ENCODE assay signal across 8 mouse cellular contexts in the genomic region with DNA sequence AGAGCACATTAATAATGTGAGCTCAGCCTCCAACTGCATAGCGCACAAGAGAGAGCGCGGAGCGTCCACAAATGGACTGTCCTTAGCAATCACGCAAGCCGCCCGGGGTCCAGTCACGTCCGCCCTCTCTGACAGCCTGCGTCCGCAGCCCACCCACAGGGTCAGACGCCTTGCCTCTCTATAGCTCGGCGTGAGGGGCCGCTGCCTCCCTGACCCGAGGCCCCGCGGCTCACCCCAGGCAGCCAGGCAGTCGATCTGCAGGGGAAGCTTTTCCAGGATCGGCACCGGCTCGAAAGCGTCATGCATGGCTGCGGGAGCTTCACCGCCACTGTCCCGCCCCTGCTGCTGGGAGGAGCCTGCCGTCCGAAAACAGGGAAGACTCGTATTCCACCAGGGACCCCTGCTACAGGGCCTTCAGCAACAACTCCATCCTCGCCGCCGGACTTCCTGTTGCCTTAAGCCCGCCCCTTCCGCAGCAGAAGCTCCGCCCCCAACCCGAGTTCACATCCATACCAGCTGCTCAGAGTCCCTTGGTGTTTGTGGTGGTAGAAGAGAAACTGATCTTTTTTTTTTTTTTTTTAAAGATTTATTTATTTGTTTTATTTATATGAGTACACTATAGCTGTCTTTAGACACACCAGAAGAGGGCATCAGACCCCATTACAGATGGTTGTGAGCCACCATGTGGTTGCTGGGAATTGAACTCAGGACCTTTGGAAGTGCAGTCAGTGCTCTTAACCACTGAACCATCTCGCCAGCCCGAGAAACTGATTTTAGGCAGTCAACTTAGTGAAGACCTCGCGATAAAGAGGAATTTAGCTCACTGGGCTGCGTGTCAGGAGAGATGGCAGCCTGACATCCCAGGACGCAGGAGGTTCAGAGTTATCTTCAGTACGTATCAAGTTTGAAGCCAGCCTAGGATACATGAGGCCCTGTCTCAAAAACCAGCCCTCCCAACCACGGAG. TPM values are rescaled to one million over a fixed set of nuclear protein-coding genes. Genes with fewer than 3 reads are reported as not detected.
DNase-seq lines count a peak whose midpoint lies in the region; ATAC-seq and TF ChIP-seq lines count a peak whose summit lies in the region.

Vps39 (minus strand) TSS at position 456 of the 965 bp plus-strand sequence.

- peak; percentile 97 for ATAC-seq in frontal cortex, adult (ENCODE audit: low TSS enrichment)
- peak; percentile 97 for ATAC-seq in lung, postnatal 0 days

- H3K4me1 ChIP-seq in hindbrain, embryonic 10.5 days (replicated peaks): peaks cover 15% of the 10 kb centered on the region
- H3K4me1 ChIP-seq in lung, postnatal 0 days (ENCODE audit: insufficient read depth, low read depth, low read length): peaks cover 4% of the 10 kb centered on the region; the same call in 1 of the 2 replicates

- no peaks in the 10 kb centered on the region for H3K9me3 ChIP-seq in hindbrain, embryonic 10.5 days
- H3K9me3 ChIP-seq in lung, postnatal 0 days (ENCODE audit: low read length): no peaks in the 10 kb centered on the region

- no peak for TF ChIP-seq CTCF in lung, postnatal 0 days (IDR thresholded peaks at IDR 0.05)

- peak within 1 kb of the TSS; percentile 83 for H3K4me2 ChIP-seq in lung, postnatal 0 days (replicated peaks; ENCODE audit: low read depth, low read length)

- H3K36me3 ChIP-seq in hindbrain, embryonic 10.5 days: peaks cover 60% of the 10 kb centered on the region
- H3K36me3 ChIP-seq in lung, postnatal 0 days (ENCODE audit: insufficient read depth, low read length): peaks cover 11% of the 10 kb centered on the region; the same call in 1 of the 2 replicates

- DNase-seq in MN1 (ENCODE audit: low spot score): peak; percentile 84
- DNase-seq in cerebellum, adult 9-10 months: peak; percentile 86
- peak; percentile 92 for DNase-seq in hindbrain, embryonic 10.5 days (ENCODE audit: low spot score)
- DNase-seq in layer of hippocampus, adult 9-11 months: peak; percentile 93
- DNase-seq in lung, postnatal 0 days (ENCODE audit: low spot score): peak; percentile 94
- DNase-seq in ovary, postnatal 14 days (ENCODE audit: low spot score): peak; percentile 81
- DNase-seq in thymus, postnatal 14 days: peak; percentile 92

- H3K27ac ChIP-seq in hindbrain, embryonic 10.5 days: peak within 1 kb of the TSS; percentile 89
- H3K27ac ChIP-seq in lung, postnatal 0 days (ENCODE audit: low read length): peak within 1 kb of the TSS; percentile 51

- H3K27me3 ChIP-seq in hindbrain, embryonic 10.5 days (ENCODE audit: insufficient read depth, poor library complexity, severe bottlenecking): no peaks in the 10 kb centered on the region
- H3K27me3 ChIP-seq in lung, postnatal 0 days (replicated peaks; ENCODE audit: insufficient read depth, low read length): no peaks in the 10 kb centered on the region

- WGBS in hindbrain, embryonic 10.5 days: 12% methylated on average over 44 of the region's 44 CpGs
- WGBS in lung, postnatal 0 days: 11% methylated on average over 43 of the region's 44 CpGs

- H3K9ac ChIP-seq in lung, postnatal 0 days (replicated peaks; ENCODE audit: low read depth): peak within 1 kb of the TSS; percentile 87

- TF ChIP-seq EP300 in lung, postnatal 0 days (IDR thresholded peaks at IDR 0.05): no peak

- H3K4me3 ChIP-seq in hindbrain, embryonic 10.5 days: peak within 1 kb of the TSS; percentile 96
- peak within 1 kb of the TSS; percentile 85 for H3K4me3 ChIP-seq in lung, postnatal 0 days (ENCODE audit: low read depth, low read length)

RNA-seq across cellular contexts. Expression of gene Vps39, which starts in this region (rescaled TPM):
- 27.1 and 36.0 TPM in 2 replicates for polyA plus RNA-seq in hindbrain, embryonic 10.5 days (2016; fragmentation: Nextera tagmentation; extraction: Ambion mirVana)
- 15.2 and 15.5 TPM in 2 replicates for polyA plus RNA-seq in lung, postnatal 0 days (2015; fragmentation: Nextera tagmentation; extraction: Ambion mirVana)

Comparison
In these comparisons a context has a peak if more than half of its experiments do, and no peak if none do; other contexts are left out.
1. Peak in every context shown above with its lines: DNase-seq, ATAC-seq, H3K4me3 ChIP-seq and H3K27ac ChIP-seq.